Mouse (Mus musculus) kidney, adult 18-20 months (tissue): ENCODE results near the gene Ints2.

Experiments
- DNase-seq: peaks from one replicate; pipeline ENCODE4 v3.0.0; 2021

The Ints2 gene

GRCm38 (mm10) chr11:86170743-86171142 lies 86.6 kb downstream of the Ints2 start:
- no peak for DNase-seq
